Mouse (Mus musculus) limb, embryonic 12.5 days (tissue): ENCODE data around the gene Hnrnpf. TPM values are rescaled to one million over a fixed set of nuclear protein-coding genes. Genes with fewer than 3 reads are reported as not detected.

Experiments used
- ATAC-seq: fragments of 200-750 bp; cut with Nextera tagmentation; 2 replicates; pipeline ENCODE4 v1.8.0; 2017; ENCODE audit warnings: low read depth, moderate TSS enrichment; ENCODE audit not compliant: insufficient number of reproducible peaks, insufficient read depth, low FRiP score, low TSS enrichment
- H3K27ac ChIP-seq: fragments of 300-500 bp; sonication (generic); 2 replicates; pipeline ENCODE4 v1.5.1; 2016; ENCODE audit warnings: mild to moderate bottlenecking, moderate library complexity
- H3K27me3 ChIP-seq: fragments of 300-500 bp; sonication (generic); 2 replicates; pipeline ENCODE4 v1.6.1; 2016; ENCODE audit warnings: mild to moderate bottlenecking, moderate library complexity
- H3K36me3 ChIP-seq: fragments of 300-500 bp; sonication (generic); 2 replicates; pipeline ENCODE4 v1.6.1; 2016; ENCODE audit warnings: mild to moderate bottlenecking, moderate library complexity
- H3K4me1 ChIP-seq: fragments of 300-500 bp; sonication (generic); replicated peaks from 2 replicates; pipeline ENCODE4 v1.6.1; 2016
- H3K4me2 ChIP-seq: fragments of 300-500 bp; sonication (generic); 2 replicates; pipeline ENCODE4 v1.6.1; 2016; ENCODE audit warnings: mild to moderate bottlenecking, moderate library complexity
- H3K4me3 ChIP-seq: fragments of 300-500 bp; sonication (generic); replicated peaks from 2 replicates; pipeline ENCODE4 v1.5.1; 2016; ENCODE audit warnings: mild to moderate bottlenecking
- H3K9ac ChIP-seq: fragments of 300-500 bp; sonication (generic); replicated peaks from 2 replicates; pipeline ENCODE4 v1.6.1; 2016; ENCODE audit warnings: mild to moderate bottlenecking, moderate library complexity
- H3K9me3 ChIP-seq: fragments of 300-500 bp; sonication (generic); 2 replicates; pipeline ENCODE4 v1.6.1; 2016; ENCODE audit warnings: mild to moderate bottlenecking, moderate library complexity
- WGBS: fragments of 180-500 bp; shearing (Covaris S2); methylation state at CpG from one replicate; pipeline ENCODE4 v1.1.7; 2016; 5-methylcytosine and 5-hydroxymethylcytosine counted together
- microRNA-seq: library from miRNA; unstranded; fragments of <30 nt; microRNA quantifications from one replicate; pipeline ENCODE4, GENCODE M21; 2017
- polyA plus RNA-seq: library from polyadenylated mRNA; unstranded; fragments of >200 nt; fragmentation: Nextera tagmentation; extraction: Ambion mirVana; gene quantifications from 2 replicates; pipeline ENCODE4 v1.2.1, GENCODE M21; 2016

Hnrnpf gene
- polyA plus RNA-seq, 1 experiment from 2014 or later: 726 TPM

DNA sequence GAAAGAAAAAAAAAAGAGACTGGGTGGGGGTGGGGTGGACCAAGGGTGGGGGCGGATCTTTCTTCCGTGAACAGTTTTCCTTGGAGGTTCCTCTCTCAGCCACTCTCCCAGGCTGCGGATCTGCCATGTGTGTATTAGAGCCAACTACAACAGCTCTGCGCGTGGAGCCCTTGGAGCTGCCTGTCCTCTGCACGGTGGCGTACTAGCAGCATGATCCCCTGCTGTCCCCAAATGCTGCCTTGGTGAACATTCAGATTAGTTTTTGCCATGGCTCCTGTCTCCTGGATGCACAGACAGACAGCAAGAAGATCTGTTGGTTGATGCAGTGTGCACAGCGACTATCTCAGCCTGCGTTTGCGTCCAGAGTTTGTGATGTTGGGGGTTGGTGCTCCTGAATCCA, 42.6 kb downstream of the Hnrnpf start:
- Histone ChIP-seq H3K4me3 (no peak overlapping the region), H3K4me2 (no peak overlapping the region), H3K4me1 (no peaks in the 10 kb centered on the region), H3K27ac (no peak overlapping the region), H3K9ac (no peak overlapping the region), H3K36me3 (no peaks in the 10 kb centered on the region), H3K27me3 (no peaks in the 10 kb centered on the region), H3K9me3 (no peaks in the 10 kb centered on the region)
- ATAC-seq: no peak
- 85% methylated on average over 10 of the region's 10 CpGs for WGBS

DNA sequence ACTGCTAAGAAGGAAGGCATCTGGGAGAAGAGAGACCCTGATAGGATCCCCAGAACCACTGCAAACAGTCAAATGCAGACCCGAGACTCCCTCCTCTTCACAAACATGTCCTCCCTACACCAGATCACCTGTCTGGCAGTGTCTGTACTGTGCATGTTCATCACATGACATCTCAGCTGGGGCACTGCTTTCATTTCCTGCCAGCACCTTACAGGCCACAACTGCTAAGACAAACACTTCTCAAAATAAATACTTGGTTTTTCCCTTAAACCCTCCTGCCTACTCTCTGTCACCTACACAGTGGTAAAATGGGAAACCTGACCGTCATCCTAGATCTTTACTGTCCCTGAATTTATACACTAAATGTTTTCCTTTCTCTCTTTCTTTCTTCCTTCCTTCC, 43.8 kb downstream of the Hnrnpf start:
- WGBS: 86% methylated on average over 2 of the region's 2 CpGs

DNA sequence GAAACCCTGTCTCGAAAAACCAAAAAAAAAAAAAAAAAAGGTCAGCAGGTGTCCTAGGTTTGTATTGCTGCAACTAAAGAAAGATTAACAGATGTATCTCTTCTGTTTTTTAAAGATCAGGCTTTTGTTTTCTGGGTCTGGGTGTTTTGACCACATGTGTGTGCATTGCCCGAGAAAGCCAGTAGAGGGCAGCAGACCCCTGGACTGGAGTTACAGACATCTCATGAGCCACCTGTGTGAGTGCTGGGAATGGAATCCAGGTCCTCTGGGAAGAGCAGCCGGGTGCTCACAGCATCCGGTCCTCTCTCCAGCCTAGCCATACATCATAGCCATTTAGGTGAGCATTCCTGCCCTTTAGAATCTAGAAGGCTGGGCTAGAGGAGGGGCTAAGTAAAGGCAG, 52.2 kb downstream of the Hnrnpf start:
- H3K27ac ChIP-seq: no peak overlapping the region
- WGBS: 81% methylated on average over 4 of the region's 4 CpGs
- H3K4me1 ChIP-seq: no peaks in the 10 kb centered on the region
- no peak overlapping the region for H3K9ac ChIP-seq
- no peaks in the 10 kb centered on the region for H3K9me3 ChIP-seq
- no peaks in the 10 kb centered on the region for H3K27me3 ChIP-seq
- no peak overlapping the region for H3K4me2 ChIP-seq
- no peaks in the 10 kb centered on the region for H3K36me3 ChIP-seq
- H3K4me3 ChIP-seq: no peak overlapping the region
- no peak for ATAC-seq

More for the DNA sequence above, 43.8 kb downstream of the Hnrnpf start:
- Histone ChIP-seq H3K9ac (no peak overlapping the region), H3K9me3 (no peaks in the 10 kb centered on the region), H3K27ac (no peak overlapping the region), H3K4me2 (no peak overlapping the region), H3K36me3 (no peaks in the 10 kb centered on the region), H3K4me1 (no peaks in the 10 kb centered on the region), H3K4me3 (no peak overlapping the region), H3K27me3 (no peaks in the 10 kb centered on the region)
- ATAC-seq: no peak

DNA sequence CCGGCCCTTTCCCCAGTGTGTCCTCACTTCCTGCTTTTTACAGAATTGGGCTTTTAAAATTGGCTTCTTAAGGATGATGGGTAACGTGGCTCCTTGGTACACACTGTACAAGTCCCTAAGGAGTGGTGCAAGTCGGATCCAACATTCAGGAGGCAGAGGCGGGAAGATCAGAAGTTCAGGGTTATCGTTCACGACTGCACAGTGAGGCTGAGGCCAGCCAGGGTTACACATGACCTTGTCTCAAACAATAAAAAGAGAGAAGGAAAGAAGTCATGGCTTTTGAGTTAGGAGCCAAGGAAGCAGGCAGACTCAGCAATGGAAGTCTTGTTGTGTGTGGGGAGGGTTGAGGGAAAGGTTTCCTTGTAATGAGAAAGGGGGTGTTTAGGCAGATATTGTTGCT, 56.0 kb downstream of the Hnrnpf start:
- 67% methylated on average over 6 of the region's 6 CpGs for WGBS
- Histone ChIP-seq H3K27ac (no peak overlapping the region), H3K4me2 (no peak overlapping the region), H3K36me3 (no peaks in the 10 kb centered on the region), H3K9ac (no peak overlapping the region), H3K4me3 (no peak overlapping the region), H3K4me1 (no peaks in the 10 kb centered on the region), H3K27me3 (no peaks in the 10 kb centered on the region), H3K9me3 (no peaks in the 10 kb centered on the region)
- no peak for ATAC-seq

DNA sequence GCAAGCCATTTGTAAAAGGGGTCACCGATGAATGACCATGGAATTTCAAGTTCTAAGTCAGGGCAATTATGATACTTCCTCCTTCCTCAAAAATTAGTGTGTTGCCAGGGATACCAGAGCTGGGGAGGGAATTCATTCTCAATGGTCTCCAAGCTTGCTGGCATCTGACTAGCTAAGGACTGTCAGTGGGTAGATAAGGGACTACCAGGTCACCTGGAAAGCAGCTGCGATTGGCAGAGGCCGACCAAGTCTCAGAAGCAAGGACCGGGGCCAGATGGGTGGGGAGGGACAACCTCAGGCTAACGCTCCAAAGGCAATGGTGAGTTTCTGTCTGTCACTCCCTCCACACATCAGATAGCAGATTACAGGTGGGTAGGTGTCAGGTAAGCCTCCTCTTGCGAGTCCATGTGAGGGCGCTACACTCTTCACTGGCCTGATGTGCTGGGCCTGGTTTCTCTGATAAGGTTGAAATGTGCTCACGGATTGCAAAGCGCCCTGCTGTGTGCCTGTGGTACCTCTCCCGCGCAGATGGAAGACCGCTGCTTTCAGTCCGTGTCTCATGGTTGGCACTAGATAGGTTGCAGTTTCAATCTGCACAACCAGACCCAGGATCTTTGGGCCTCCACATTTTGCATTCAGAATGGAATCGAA, 56.9 kb downstream of the Hnrnpf start:
- H3K9me3 ChIP-seq: no peaks in the 10 kb centered on the region
- H3K27ac ChIP-seq: no peak overlapping the region
- H3K36me3 ChIP-seq: no peaks in the 10 kb centered on the region
- WGBS: 18% methylated on average over 14 of the region's 14 CpGs
- no peak for ATAC-seq
- no peak overlapping the region; the same call in 1 of the 2 replicates for H3K4me2 ChIP-seq
- H3K4me1 ChIP-seq: no peaks in the 10 kb centered on the region
- no peaks in the 10 kb centered on the region for H3K27me3 ChIP-seq
- no peak overlapping the region for H3K9ac ChIP-seq
- no peak overlapping the region for H3K4me3 ChIP-seq

DNA sequence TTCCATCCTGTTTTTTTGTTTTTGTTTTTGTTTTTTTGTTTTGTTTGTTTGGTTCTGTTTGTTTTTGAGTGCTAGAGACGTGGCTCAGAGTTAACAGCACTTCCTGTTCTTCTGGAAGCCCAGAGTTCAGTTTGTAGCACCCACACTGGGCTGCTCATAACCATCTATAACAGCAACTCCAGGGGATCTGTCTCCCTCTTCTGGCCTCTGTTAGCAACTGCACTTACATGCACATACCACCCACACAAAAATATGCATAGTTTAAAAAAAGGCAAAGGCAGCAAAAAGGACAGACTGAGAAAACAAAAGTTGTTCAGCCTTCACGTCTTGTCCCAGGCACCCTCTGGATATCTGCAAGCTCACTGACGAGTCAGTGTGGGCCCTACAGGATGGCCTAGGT, 63.1 kb downstream of the Hnrnpf start:
- no peak overlapping the region for H3K9ac ChIP-seq
- no peaks in the 10 kb centered on the region for H3K27me3 ChIP-seq
- H3K27ac ChIP-seq: no peak overlapping the region
- no peaks in the 10 kb centered on the region for H3K4me1 ChIP-seq
- no peaks in the 10 kb centered on the region for H3K36me3 ChIP-seq
- no peak for ATAC-seq
- no peak overlapping the region for H3K4me2 ChIP-seq
- WGBS: 88% methylated on average over 3 of the region's 3 CpGs
- H3K4me3 ChIP-seq: no peak overlapping the region
- H3K9me3 ChIP-seq: peaks cover 6% of the 10 kb centered on the region

DNA sequence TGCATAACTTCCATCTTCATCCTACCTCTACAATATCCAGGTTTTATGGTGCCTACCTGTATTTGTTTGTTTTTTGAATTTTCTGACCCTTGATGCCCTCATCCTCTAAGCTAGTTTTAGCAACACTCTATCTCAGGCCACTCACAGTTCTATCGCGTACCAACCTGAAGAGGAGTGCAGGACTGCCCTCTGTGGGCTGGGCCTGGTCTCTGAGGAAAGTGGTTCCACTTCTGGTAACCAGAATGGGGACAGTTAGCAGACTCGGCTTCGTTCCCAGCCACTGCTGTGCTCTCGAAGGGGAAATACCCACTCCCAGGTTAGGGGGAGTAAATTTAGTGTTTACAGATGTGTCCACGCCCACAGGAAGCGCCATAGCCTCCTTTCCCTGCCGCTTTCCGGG, 66.6 kb downstream of the Hnrnpf start:
- no peak overlapping the region for H3K4me3 ChIP-seq
- no peaks in the 10 kb centered on the region for H3K4me1 ChIP-seq
- H3K27me3 ChIP-seq: no peaks in the 10 kb centered on the region
- H3K27ac ChIP-seq: no peak overlapping the region
- H3K4me2 ChIP-seq: no peak overlapping the region
- WGBS: 24% methylated on average over 9 of the region's 9 CpGs
- ATAC-seq: no peak
- H3K9ac ChIP-seq: no peak overlapping the region
- peaks cover 6% of the 10 kb centered on the region for H3K9me3 ChIP-seq
- no peaks in the 10 kb centered on the region for H3K36me3 ChIP-seq

Small RNA genes within 50 kb of the gene (microRNA-seq; reads per million reads assigned to microRNA genes)
- not detected for gene Gm25535

Other genes starting within 250 kb of the Hnrnpf start
- 169 and 187 TPM in 2 replicates for gene Zfp637, start 59.1 kb upstream of the Hnrnpf start, polyA plus RNA-seq
- gene Zfp239, start 38.2 kb upstream of the Hnrnpf start, polyA plus RNA-seq: 15.8 and 16.1 TPM in 2 replicates
- 2.2 and 3.1 TPM in 2 replicates for gene Fxyd4, start 37.4 kb downstream of the Hnrnpf start, polyA plus RNA-seq
- gene Rasgef1a, start 111.1 kb downstream of the Hnrnpf start, polyA plus RNA-seq: 0.13 TPM in 1 of 2 replicates, not detected in the other
- 12.1 and 12.8 TPM in 2 replicates for gene Csgalnact2, start 238.8 kb downstream of the Hnrnpf start, polyA plus RNA-seq